Mouse (Mus musculus) embryonic facial prominence, embryonic 12.5 days (tissue): ENCODE measurements around the gene Gm31371. TPM values are rescaled to one million over a fixed set of nuclear protein-coding genes. Genes with fewer than 3 reads are reported as not detected.

Experiments used
- polyA plus RNA-seq: library from polyadenylated mRNA; unstranded; fragments of >200 nt; fragmentation: Nextera tagmentation; extraction: Ambion mirVana; gene quantifications from 2 replicates; pipeline ENCODE4 v1.2.1, GENCODE M21; 2016

Gm31371 gene
- polyA plus RNA-seq, 1 experiment from 2014 or later: not detected

Other genes with a start within 250 kb of the Gm31371 start
- not detected in 2 replicates for gene 4930467E23Rik, start 173.8 kb upstream of the Gm31371 start, polyA plus RNA-seq